Mouse (Mus musculus): ENCODE data around the gene Shank2.

- no peak for TF ChIP-seq JUND (conservative IDR thresholded peaks at IDR 0.05; ENCODE audit: low read depth, low read length)
- TF ChIP-seq POLR2A (IDR thresholded peaks at IDR 0.05; ENCODE audit: low read depth, low read length): no peak
- TF ChIP-seq USF2 (conservative IDR thresholded peaks at IDR 0.05; ENCODE audit: low read depth, low read length): no peak
Observed at GRCm38 (mm10) chr7:144441466-144441865, 439.7 kb downstream of the Shank2 start.
